15 mouse cellular contexts compared by ENCODE assay signal in the genomic region with DNA sequence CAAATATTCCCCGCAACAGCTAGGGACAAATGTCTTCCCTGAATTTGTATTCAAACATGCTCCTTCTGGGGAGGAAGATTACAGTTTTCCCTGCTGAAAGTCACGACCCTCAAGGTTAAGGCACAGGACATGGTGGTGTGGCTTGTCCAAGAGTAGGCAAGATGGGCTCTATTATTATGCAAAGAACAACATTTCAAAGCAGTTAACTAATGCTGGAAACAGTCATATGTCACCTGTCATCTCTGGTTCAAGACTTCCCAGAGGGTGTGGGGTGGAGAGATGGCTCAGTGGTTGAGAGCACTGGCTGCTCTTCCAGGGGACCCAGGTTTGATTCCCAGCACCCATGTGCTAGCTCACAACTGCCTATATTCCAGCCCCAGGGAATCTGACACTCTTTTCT. TPM values are rescaled to one million over a fixed set of nuclear protein-coding genes. Genes with fewer than 3 reads are reported as not detected.
"Had no signal": no experiment of that assay in that cellular context is flagged by ENCODE, and none has a peak within 500 bp of the region (broad histone marks: within the 10 kb centered on the region; RNA-seq: fewer than 3 reads in every experiment).

No protein-coding gene starts in this region.

- DNase-seq: lung, adult 2 months; lung, postnatal 14 days; lung, postnatal 36 days; right cerebral cortex, postnatal 14 days; thymus, adult 2 months; thymus, postnatal 25 days; thymus, postnatal 4 days had no signal

- H3K9me3 ChIP-seq: lung, embryonic 15.5 days; megakaryocyte, embryonic 14.5 days; midbrain, embryonic 13.5 days; midbrain, embryonic 15.5 days; neural tube, embryonic 12.5 days; stomach, embryonic 15.5 days had no signal

- H3K27me3 ChIP-seq: lung, embryonic 15.5 days; midbrain, embryonic 13.5 days; midbrain, embryonic 15.5 days; neural tube, embryonic 12.5 days; stomach, embryonic 15.5 days had no signal

- H3K27ac ChIP-seq: lung, embryonic 15.5 days; macrophage; midbrain, embryonic 13.5 days; midbrain, embryonic 15.5 days; neural tube, embryonic 12.5 days; stomach, embryonic 15.5 days; stomach, postnatal 0 days had no signal

- H3K4me3 ChIP-seq: lung, embryonic 15.5 days; megakaryocyte, embryonic 14.5 days; midbrain, embryonic 13.5 days; midbrain, embryonic 15.5 days; neural tube, embryonic 12.5 days; stomach, embryonic 15.5 days had no signal

RNA-seq across cellular contexts. Expression of a gene that starts 30.2 kb away (rescaled TPM):
- polyA plus RNA-seq: macrophage had no signal
